ENCODE assay signal across 8 mouse cellular contexts in the genomic region with DNA sequence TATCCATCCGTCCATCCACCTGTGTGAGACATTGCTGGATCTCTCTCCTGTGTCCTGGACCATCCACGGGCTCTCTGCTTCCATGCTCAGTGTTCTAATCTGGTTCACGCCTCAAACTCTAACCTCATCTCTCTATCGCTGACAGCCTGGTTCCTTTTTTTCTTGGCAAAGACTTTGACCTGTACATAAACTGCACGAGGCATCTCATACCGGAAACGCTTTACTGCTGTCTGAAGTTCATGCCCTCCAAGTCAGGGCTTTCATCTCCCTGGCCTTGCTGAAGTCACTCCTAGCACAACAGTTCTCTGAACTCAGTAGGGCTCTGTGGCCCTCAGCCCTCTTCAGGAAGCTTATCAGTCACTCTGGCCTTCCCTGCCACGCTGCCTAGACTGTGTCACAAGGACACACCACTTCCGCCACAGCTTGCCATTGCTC. TPM values are rescaled to one million over a fixed set of nuclear protein-coding genes. Genes with fewer than 3 reads are reported as not detected.
DNase-seq lines count a peak whose midpoint lies in the region; ATAC-seq lines count a peak whose summit lies in the region.

No protein-coding gene starts in this region.

- no peaks in the 10 kb centered on the region for H3K36me3 ChIP-seq in intestine, embryonic 16.5 days (ENCODE audit: control insufficient read depth, insufficient read depth, low read length)
- H3K36me3 ChIP-seq in midbrain, embryonic 16.5 days (ENCODE audit: control insufficient read depth, insufficient read depth, low read length), result no peaks in the 10 kb centered on the region

- H3K4me3 ChIP-seq in intestine, embryonic 16.5 days (ENCODE audit: low read length), result no peak overlapping the region
- H3K4me3 ChIP-seq in midbrain, embryonic 16.5 days (ENCODE audit: low read depth, low read length), result no peak overlapping the region

- H3K9me3 ChIP-seq in intestine, embryonic 16.5 days (ENCODE audit: control insufficient read depth, low read length), result no peaks in the 10 kb centered on the region
- H3K9me3 ChIP-seq in midbrain, embryonic 16.5 days (replicated peaks; ENCODE audit: control insufficient read depth, low read length, poor library complexity, severe bottlenecking), result no peaks in the 10 kb centered on the region

- 49% methylated on average over 9 of the region's 9 CpGs for WGBS in intestine, embryonic 16.5 days
- 78% methylated on average over 9 of the region's 9 CpGs for WGBS in midbrain, embryonic 16.5 days

- H3K27me3 ChIP-seq in intestine, embryonic 16.5 days (replicated peaks; ENCODE audit: control insufficient read depth, insufficient read depth, low read length), result no peaks in the 10 kb centered on the region
- H3K27me3 ChIP-seq in midbrain, embryonic 16.5 days (ENCODE audit: control insufficient read depth, insufficient read depth, low read depth, low read length), result no peaks in the 10 kb centered on the region

- H3K9ac ChIP-seq in intestine, embryonic 16.5 days (ENCODE audit: low read depth, low read length), result no peak overlapping the region
- no peak overlapping the region for H3K9ac ChIP-seq in midbrain, embryonic 16.5 days (ENCODE audit: low read depth, low read length)

- ATAC-seq in intestine, embryonic 16.5 days, result peak; percentile 95
- ATAC-seq in midbrain, embryonic 16.5 days, result no peak

- DNase-seq in B cell, adult 2 months, result peak; percentile 47 to 49
- peak; percentile 90 for DNase-seq in T-cell, adult 2 months (ENCODE audit: low spot score)
- DNase-seq in lung, postnatal 4 days, result peak; percentile 34 to 39
- DNase-seq in thymus, postnatal 25 days, result peak; percentile 72
- no peak for DNase-seq in Muller cell, postnatal 12 days (ENCODE audit: inconsistent ontology term)
- no peak for DNase-seq in urinary bladder, postnatal 36 days (ENCODE audit: low spot score in 2 of 2)

- peaks cover 6% of the 10 kb centered on the region for H3K4me1 ChIP-seq in intestine, embryonic 16.5 days (ENCODE audit: control insufficient read depth, insufficient read depth, low read length)
- no peaks in the 10 kb centered on the region for H3K4me1 ChIP-seq in midbrain, embryonic 16.5 days (ENCODE audit: control insufficient read depth, insufficient read depth, low read length)

- peak overlapping the region; percentile 73 for H3K27ac ChIP-seq in intestine, embryonic 16.5 days (ENCODE audit: low read length)
- H3K27ac ChIP-seq in midbrain, embryonic 16.5 days (ENCODE audit: low read length), result no peak overlapping the region

- 0 out of 2 replicates have a peak overlapping the region, but pooled peaks have one; percentile 3 for H3K4me2 ChIP-seq in intestine, embryonic 16.5 days (ENCODE audit: low read depth, low read length)
- no peak overlapping the region for H3K4me2 ChIP-seq in midbrain, embryonic 16.5 days (ENCODE audit: low read length)

RNA-seq across cellular contexts. Expression of gene C2cd5, which starts 15.1 kb away (rescaled TPM):
- 19.8 and 20.1 TPM in 2 replicates for polyA plus RNA-seq in intestine, embryonic 16.5 days (2015; fragmentation: Nextera tagmentation; extraction: Ambion mirVana)
- polyA plus RNA-seq in midbrain, embryonic 16.5 days (2015; fragmentation: Nextera tagmentation; extraction: Ambion mirVana), result 43.2 and 52.4 TPM in 2 replicates

RNA-seq across cellular contexts. Expression of gene Etnk1, which starts 52.0 kb away (rescaled TPM):
- 12.6 and 16.4 TPM in 2 replicates for polyA plus RNA-seq in intestine, embryonic 16.5 days (2015; fragmentation: Nextera tagmentation; extraction: Ambion mirVana)
- 50.9 and 53.0 TPM in 2 replicates for polyA plus RNA-seq in midbrain, embryonic 16.5 days (2015; fragmentation: Nextera tagmentation; extraction: Ambion mirVana)

Comparison
In these comparisons a context has a peak if more than half of its experiments do, and no peak if none do; other contexts are left out.
1. DNase-seq: peak in B cell, adult 2 months (2 of 2), T-cell, adult 2 months (single experiment), lung, postnatal 4 days (2 of 2) and thymus, postnatal 25 days (single experiment); none in Muller cell, postnatal 12 days (single experiment) and urinary bladder, postnatal 36 days (0 of 2).